Mouse (Mus musculus): ENCODE measurements around the gene Mobp.

The Mobp gene

DNA sequence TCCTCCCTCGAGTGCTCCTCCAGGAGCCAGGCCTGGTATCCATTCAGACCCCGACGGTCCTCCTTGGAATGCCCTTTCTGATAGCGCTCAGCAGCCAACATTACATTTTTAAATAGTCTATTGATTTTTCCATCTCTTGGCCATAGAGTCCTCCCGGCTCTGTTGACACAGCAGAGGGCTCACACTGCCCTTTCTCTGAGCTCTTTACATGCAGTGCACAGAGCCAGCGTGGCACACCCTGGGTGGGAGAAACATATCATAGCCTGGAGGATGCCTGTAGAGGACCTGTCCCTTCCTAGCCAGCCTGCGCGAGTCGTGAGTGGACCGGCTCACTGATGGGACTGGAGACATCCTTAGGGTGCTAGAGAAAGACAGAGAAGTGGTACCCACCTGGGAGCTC, 54.4 kb downstream of the Mobp start:
- DNase-seq (ENCODE audit: extremely low read depth, low read depth, low spot score) = no peak

DNA sequence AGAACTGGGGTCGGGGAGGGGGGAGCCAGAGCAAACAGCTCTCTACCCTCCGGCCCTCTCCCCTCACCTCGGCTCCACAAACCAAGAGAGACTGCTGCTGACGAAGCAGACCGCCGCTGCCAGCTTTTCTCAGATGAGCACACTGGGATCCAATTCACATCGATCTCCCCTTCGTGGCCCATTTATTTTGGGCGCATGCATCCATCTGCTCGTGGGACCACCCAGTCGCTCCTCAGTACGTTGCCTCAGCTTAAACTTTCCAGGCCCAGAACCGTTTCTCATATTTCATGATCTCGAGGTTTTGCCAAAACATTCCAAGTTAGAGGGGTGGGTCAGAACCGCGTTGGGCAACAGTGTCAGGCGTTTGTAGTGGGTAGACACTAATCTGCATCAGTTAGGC, 57.4 kb downstream of the Mobp start:
- DNase-seq (ENCODE audit: extremely low read depth, low read depth, low spot score) = no peak

- no peak for DNase-seq (ENCODE audit: extremely low read depth, low read depth, low spot score)
Measured at GRCm38 (mm10) chr9:120210068-120210467, 60.6 kb downstream of the Mobp start.

DNA sequence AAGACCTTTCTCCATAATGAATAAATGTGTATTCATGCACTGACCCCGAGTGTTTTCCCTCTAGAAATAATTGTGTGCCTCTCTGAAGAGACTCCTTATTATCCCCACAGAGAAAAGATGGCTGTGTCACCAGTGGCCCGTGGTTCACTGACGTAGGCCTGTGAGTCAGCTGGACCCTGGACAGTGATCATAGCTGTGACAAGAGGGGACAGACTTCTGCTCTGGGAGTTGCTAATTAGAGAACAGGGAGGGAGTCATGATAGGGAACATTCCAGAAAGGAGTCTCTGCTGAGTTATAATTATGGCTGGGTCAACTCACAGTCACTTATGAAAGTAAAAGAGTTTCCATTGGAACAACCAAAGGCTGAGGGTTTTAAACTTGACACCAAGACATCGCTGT, 61.4 kb downstream of the Mobp start:
- no peak for DNase-seq (ENCODE audit: extremely low read depth, low read depth, low spot score)

GRCm38 (mm10) chr9:120212936-120213335, 63.4 kb downstream of the Mobp start:
- DNase-seq (ENCODE audit: extremely low read depth, low read depth, low spot score) = no peak

DNA sequence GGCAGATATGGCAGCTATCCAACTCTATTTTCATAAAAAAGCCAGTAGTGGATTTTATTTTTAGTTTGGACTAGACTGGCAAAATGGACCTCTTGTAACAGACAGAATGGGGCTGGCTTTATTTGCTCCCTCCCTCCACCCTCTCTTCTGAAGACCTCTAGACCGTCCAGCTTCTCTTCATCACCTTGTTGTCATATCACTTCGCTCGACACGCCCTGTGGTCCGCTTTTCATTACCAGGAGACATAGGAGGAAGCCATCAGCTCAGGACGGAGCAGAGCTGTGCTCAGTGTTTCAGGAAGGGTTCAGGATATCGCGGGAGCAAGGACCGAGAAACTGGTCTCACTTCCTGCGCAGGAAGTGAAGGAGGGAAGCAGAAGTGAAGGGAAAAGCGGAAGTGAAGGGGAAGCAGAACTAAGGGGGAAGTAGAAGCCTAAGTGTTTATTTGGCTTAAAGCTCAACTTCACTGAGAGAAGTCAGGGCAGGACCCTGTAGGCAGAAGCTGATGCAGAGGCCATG, 65.5 kb downstream of the Mobp start:
- no peak for DNase-seq (ENCODE audit: extremely low read depth, low read depth, low spot score)

DNA sequence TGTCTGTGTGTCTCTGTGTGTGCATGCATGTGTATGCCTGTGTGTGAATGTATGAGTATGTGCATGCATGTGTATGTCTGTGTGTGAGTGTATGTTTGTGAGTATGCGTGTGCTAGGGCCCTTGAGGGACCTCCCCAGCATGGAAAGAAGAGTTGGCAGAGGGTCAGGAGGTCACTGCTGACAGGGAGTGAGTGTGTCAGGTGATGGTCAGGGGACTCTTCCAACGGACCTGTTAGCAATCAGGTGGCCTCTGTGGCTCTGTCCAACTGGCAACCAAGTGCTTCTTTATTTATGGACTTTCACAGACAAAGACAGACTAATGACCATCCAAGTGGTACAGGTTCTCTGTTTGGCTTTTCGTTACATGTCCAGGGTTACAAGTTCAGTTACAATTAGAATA, 69.9 kb downstream of the Mobp start:
- DNase-seq (ENCODE audit: extremely low read depth, low read depth, low spot score) = no peak
